Mouse (Mus musculus) stomach, embryonic 14.5 days (tissue): ENCODE measurements around the gene Suclg1. TPM values are rescaled to one million over a fixed set of nuclear protein-coding genes. Genes with fewer than 3 reads are reported as not detected.

ENCODE experiments used
- ATAC-seq: fragments of 200-750 bp; cut with Nextera tagmentation; 2 replicates; pipeline ENCODE4 v1.8.0; 2017; ENCODE audit warnings: low read depth, moderate TSS enrichment; ENCODE audit not compliant: insufficient number of reproducible peaks, insufficient read depth, low FRiP score
- H3K27ac ChIP-seq: fragments of 300-500 bp; sonication (generic); 2 replicates; pipeline ENCODE4 v1.5.1; 2014; ENCODE audit warnings: mild to moderate bottlenecking, low read length, moderate library complexity, mixed read lengths
- H3K27me3 ChIP-seq: fragments of 300-500 bp; sonication (generic); 2 replicates; pipeline ENCODE4 v1.6.1; 2014; ENCODE audit warnings: low read length, control low read depth, mixed read lengths; ENCODE audit not compliant: control insufficient read depth, insufficient read depth
- H3K36me3 ChIP-seq: fragments of 300-500 bp; sonication (generic); 2 replicates; pipeline ENCODE4 v1.6.1; 2014; ENCODE audit warnings: mild to moderate bottlenecking, control low read depth, low read length, moderate library complexity, mixed read lengths; ENCODE audit not compliant: control insufficient read depth, insufficient read depth
- H3K4me1 ChIP-seq: fragments of 300-500 bp; sonication (generic); 2 replicates; pipeline ENCODE4 v1.6.1; 2014; ENCODE audit warnings: low read length, control low read depth, mixed read lengths; ENCODE audit not compliant: control insufficient read depth, insufficient read depth
- H3K4me2 ChIP-seq: fragments of 300-500 bp; sonication (generic); replicated peaks from 2 replicates; pipeline ENCODE4 v1.6.1; 2014; ENCODE audit warnings: low read depth, low read length, control low read depth
- H3K4me3 ChIP-seq: fragments of 300-500 bp; sonication (generic); 2 replicates; pipeline ENCODE4 v1.5.1; 2014; ENCODE audit warnings: low read depth, low read length, control low read depth
- H3K9ac ChIP-seq: fragments of 300-500 bp; sonication (generic); replicated peaks from 2 replicates; pipeline ENCODE4 v1.6.1; 2014; ENCODE audit warnings: low read depth, mild to moderate bottlenecking, control low read depth, low read length, moderate library complexity, mixed read lengths
- H3K9me3 ChIP-seq: fragments of 300-500 bp; sonication (generic); 2 replicates; pipeline ENCODE4 v1.6.1; 2016; ENCODE audit warnings: low read depth, low read length, control low read depth; ENCODE audit not compliant: control insufficient read depth
- WGBS: fragments of 180-500 bp; shearing (Covaris S2); extraction: QIAGEN DNeasy Blood & Tissue Kit; methylation state at CpG from one replicate; pipeline ENCODE4 v1.1.7; 2014; 5-methylcytosine and 5-hydroxymethylcytosine counted together
- polyA plus RNA-seq: library from polyadenylated mRNA; unstranded; fragments of >200 nt; fragmentation: Nextera tagmentation; extraction: Ambion mirVana; gene quantifications from 2 replicates; pipeline ENCODE4 v1.2.1, GENCODE M21; 2014

The Suclg1 gene
- polyA plus RNA-seq, 1 experiment from 2014 or later = 170 TPM

- Histone ChIP-seq H3K4me2 (no peak overlapping the region), H3K9ac (no peak overlapping the region), H3K9me3 (no peaks in the 10 kb centered on the region), H3K4me1 (no peaks in the 10 kb centered on the region), H3K27ac (no peak overlapping the region), H3K4me3 (no peak overlapping the region), H3K36me3 (no peaks in the 10 kb centered on the region), H3K27me3 (no peaks in the 10 kb centered on the region)
- 80% methylated on average over 2 of the region's 2 CpGs for WGBS
- ATAC-seq = no peak
Observed at GRCm38 (mm10) chr6:73322306-73322705, 74.1 kb downstream of the Suclg1 start.

Other genes starting within 250 kb of the Suclg1 start
- gene Dnah6, start 26.7 kb upstream of the Suclg1 start, polyA plus RNA-seq = 0.04 and 0.09 TPM in 2 replicates
- gene 4931417E11Rik, start 221.3 kb downstream of the Suclg1 start, polyA plus RNA-seq = not detected in 2 replicates